Mouse (Mus musculus): ENCODE data around the gene Gucy2e. TPM values are rescaled to one million over a fixed set of nuclear protein-coding genes. Genes with fewer than 3 reads are reported as not detected.

The Gucy2e gene
- polyA plus RNA-seq, 1 experiment, result not detected

- Histone ChIP-seq H3K9ac (ENCODE audit: low read depth, poor library complexity, severe bottlenecking) (no peak overlapping the region), H3K4me1 (ENCODE audit: control insufficient read depth, insufficient read depth, low read length) (no peaks in the 10 kb centered on the region), H3K36me3 (ENCODE audit: control insufficient read depth, insufficient read depth, low read length, poor library complexity, severe bottlenecking) (no peaks in the 10 kb centered on the region), H3K27me3 (ENCODE audit: control insufficient read depth, insufficient read depth, low read length, poor library complexity, severe bottlenecking) (no peaks in the 10 kb centered on the region), H3K4me3 (ENCODE audit: low read depth, low read length) (no peak overlapping the region), H3K9me3 (replicated peaks; ENCODE audit: control insufficient read depth, insufficient read depth, low read length, poor library complexity, severe bottlenecking) (no peaks in the 10 kb centered on the region), H3K27ac (ENCODE audit: insufficient read depth, low read length) (no peak overlapping the region)
- no peak for TF ChIP-seq EP300 (IDR thresholded peaks at IDR 0.05; ENCODE audit: insufficient read depth, low read depth, low read length)
- peak; percentile 35 for TF ChIP-seq CTCF (IDR thresholded peaks at IDR 0.05; ENCODE audit: low read depth, low read length)
Observed at GRCm38 (mm10) chr11:69180120-69180519, 56.7 kb downstream of the Gucy2e start.

DNA sequence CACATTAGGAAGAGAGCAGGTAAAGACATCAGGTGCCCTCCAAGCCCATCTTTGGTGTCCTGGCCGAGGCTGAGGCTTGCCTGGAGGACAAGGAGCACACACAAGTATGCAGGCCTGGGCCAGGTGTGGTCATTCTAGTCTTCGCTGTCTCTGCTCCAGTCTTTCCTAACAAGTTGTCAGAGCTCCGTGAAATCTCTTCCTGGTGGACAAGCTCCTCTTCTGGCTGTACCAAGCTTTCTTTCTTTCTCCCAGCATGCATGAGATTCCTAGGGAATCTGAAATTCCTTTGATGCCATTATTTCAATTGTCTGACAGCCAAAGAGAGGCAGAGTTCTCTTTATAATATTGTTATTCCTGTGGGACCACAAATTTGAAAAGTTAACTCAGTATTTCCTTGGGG lies 57.3 kb downstream of the Gucy2e start:
- Histone ChIP-seq H3K27me3 (ENCODE audit: control insufficient read depth, insufficient read depth, low read length, poor library complexity, severe bottlenecking) (no peaks in the 10 kb centered on the region), H3K36me3 (ENCODE audit: control insufficient read depth, insufficient read depth, low read length, poor library complexity, severe bottlenecking) (no peaks in the 10 kb centered on the region)
- TF ChIP-seq POLR2A (IDR thresholded peaks at IDR 0.05; ENCODE audit: insufficient read depth, low read length), result no peak
- TF ChIP-seq EP300 (IDR thresholded peaks at IDR 0.05; ENCODE audit: insufficient read depth, low read depth, low read length), result no peak
- no peak for TF ChIP-seq CTCF (IDR thresholded peaks at IDR 0.05; ENCODE audit: low read depth, low read length)

DNA sequence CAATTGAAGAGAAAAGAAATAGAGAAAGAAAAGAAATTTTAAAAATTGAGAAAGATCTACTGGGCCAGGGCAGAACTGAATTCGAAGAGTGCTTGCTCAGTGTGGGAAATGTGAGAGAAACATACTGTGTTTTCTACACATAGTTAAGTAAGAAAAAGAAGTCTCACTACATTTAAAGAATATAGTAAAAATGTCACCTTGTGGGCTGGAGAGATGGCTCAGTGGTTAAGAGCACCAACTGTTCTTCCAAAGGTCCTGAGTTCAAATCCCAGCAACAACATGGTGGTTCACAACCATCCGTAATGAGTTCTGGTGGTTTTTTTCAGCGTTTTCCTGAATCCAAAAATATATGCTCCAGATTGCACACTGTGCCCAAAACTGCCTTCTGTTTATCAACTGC lies 58.3 kb downstream of the Gucy2e start:
- Histone ChIP-seq H3K36me3 (ENCODE audit: control insufficient read depth, insufficient read depth, low read length, poor library complexity, severe bottlenecking) (no peaks in the 10 kb centered on the region), H3K4me3 (ENCODE audit: low read depth, low read length) (no peak overlapping the region), H3K9me3 (replicated peaks; ENCODE audit: control insufficient read depth, insufficient read depth, low read length, poor library complexity, severe bottlenecking) (no peaks in the 10 kb centered on the region), H3K9ac (ENCODE audit: low read depth, poor library complexity, severe bottlenecking) (no peak overlapping the region), H3K27ac (ENCODE audit: insufficient read depth, low read length) (no peak overlapping the region), H3K4me1 (ENCODE audit: control insufficient read depth, insufficient read depth, low read length) (no peaks in the 10 kb centered on the region), H3K27me3 (ENCODE audit: control insufficient read depth, insufficient read depth, low read length, poor library complexity, severe bottlenecking) (no peaks in the 10 kb centered on the region)
- TF ChIP-seq EP300 (IDR thresholded peaks at IDR 0.05; ENCODE audit: insufficient read depth, low read depth, low read length) (no peak), CTCF (IDR thresholded peaks at IDR 0.05; ENCODE audit: low read depth, low read length) (no peak), POLR2A (IDR thresholded peaks at IDR 0.05; ENCODE audit: insufficient read depth, low read length) (no peak)

More for the DNA sequence above, 57.3 kb downstream of the Gucy2e start:
- H3K27ac ChIP-seq (ENCODE audit: insufficient read depth, low read length), result no peak overlapping the region
- no peak overlapping the region for H3K9ac ChIP-seq (ENCODE audit: low read depth, poor library complexity, severe bottlenecking)
- H3K4me3 ChIP-seq (ENCODE audit: low read depth, low read length), result no peak overlapping the region
- H3K9me3 ChIP-seq (replicated peaks; ENCODE audit: control insufficient read depth, insufficient read depth, low read length, poor library complexity, severe bottlenecking), result no peaks in the 10 kb centered on the region
- no peaks in the 10 kb centered on the region for H3K4me1 ChIP-seq (ENCODE audit: control insufficient read depth, insufficient read depth, low read length)

DNA sequence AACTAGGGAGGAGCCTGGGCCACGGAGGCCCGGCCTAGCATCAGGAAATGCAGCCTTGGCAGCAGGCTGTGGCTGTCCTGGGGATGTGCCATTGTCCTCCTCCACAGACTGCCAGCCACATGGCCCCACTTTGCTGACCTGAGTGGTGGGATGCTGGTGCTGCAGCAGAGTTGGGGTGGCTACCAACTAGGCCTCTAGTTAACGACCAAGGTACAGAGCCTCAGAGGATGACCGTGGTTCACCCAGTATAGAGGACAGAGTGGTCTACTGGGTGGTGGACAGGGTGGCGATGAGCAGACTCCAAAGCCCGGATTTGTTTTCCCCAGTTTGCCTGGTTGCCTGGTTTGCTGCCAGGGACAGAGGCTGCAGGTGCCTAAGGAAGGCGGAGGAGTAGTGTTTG lies 62.1 kb downstream of the Gucy2e start:
- no peak overlapping the region for H3K27ac ChIP-seq (ENCODE audit: insufficient read depth, low read length)
- H3K27me3 ChIP-seq (ENCODE audit: control insufficient read depth, insufficient read depth, low read length, poor library complexity, severe bottlenecking), result no peaks in the 10 kb centered on the region
- no peak overlapping the region for H3K9ac ChIP-seq (ENCODE audit: low read depth, poor library complexity, severe bottlenecking)
- H3K9me3 ChIP-seq (replicated peaks; ENCODE audit: control insufficient read depth, insufficient read depth, low read length, poor library complexity, severe bottlenecking), result no peaks in the 10 kb centered on the region
- no peaks in the 10 kb centered on the region for H3K4me1 ChIP-seq (ENCODE audit: control insufficient read depth, insufficient read depth, low read length)
- TF ChIP-seq CTCF (IDR thresholded peaks at IDR 0.05; ENCODE audit: low read depth, low read length) (no peak), POLR2A (IDR thresholded peaks at IDR 0.05; ENCODE audit: insufficient read depth, low read length) (no peak), EP300 (IDR thresholded peaks at IDR 0.05; ENCODE audit: insufficient read depth, low read depth, low read length) (no peak)
- H3K4me3 ChIP-seq (ENCODE audit: low read depth, low read length), result no peak overlapping the region
- H3K36me3 ChIP-seq (ENCODE audit: control insufficient read depth, insufficient read depth, low read length, poor library complexity, severe bottlenecking), result no peaks in the 10 kb centered on the region

DNA sequence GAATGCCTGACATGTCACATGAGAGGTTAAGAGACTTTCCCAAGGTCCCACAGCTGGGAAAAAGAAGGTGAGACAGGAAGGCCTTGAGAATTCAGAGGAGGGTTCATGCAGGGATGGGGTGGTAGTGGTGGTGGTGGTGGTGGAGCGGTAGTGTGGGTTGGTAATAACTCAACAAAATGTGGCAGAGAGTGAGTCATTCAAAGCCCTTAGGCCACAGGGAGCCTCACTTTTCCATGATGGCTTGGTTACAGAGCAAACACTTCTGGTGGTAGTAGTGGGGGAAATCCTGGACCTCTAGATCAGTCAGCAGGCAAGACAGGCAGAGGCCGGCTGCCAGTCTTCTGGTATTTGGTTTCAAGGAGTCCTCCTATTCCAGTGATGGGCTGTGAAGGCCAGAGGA lies 64.2 kb downstream of the Gucy2e start:
- H3K36me3 ChIP-seq (ENCODE audit: control insufficient read depth, insufficient read depth, low read length, poor library complexity, severe bottlenecking), result no peaks in the 10 kb centered on the region
- no peak overlapping the region for H3K4me3 ChIP-seq (ENCODE audit: low read depth, low read length)
- no peaks in the 10 kb centered on the region for H3K9me3 ChIP-seq (replicated peaks; ENCODE audit: control insufficient read depth, insufficient read depth, low read length, poor library complexity, severe bottlenecking)
- no peak overlapping the region for H3K9ac ChIP-seq (ENCODE audit: low read depth, poor library complexity, severe bottlenecking)
- H3K27me3 ChIP-seq (ENCODE audit: control insufficient read depth, insufficient read depth, low read length, poor library complexity, severe bottlenecking), result no peaks in the 10 kb centered on the region
- no peaks in the 10 kb centered on the region for H3K4me1 ChIP-seq (ENCODE audit: control insufficient read depth, insufficient read depth, low read length)
- no peak for TF ChIP-seq POLR2A (IDR thresholded peaks at IDR 0.05; ENCODE audit: insufficient read depth, low read length)
- no peak for TF ChIP-seq CTCF (IDR thresholded peaks at IDR 0.05; ENCODE audit: low read depth, low read length)
- TF ChIP-seq EP300 (IDR thresholded peaks at IDR 0.05; ENCODE audit: insufficient read depth, low read depth, low read length), result no peak
- H3K27ac ChIP-seq (ENCODE audit: insufficient read depth, low read length), result no peak overlapping the region

GRCm38 (mm10) chr11:69171626-69172025 lies 65.2 kb downstream of the Gucy2e start:
- no peaks in the 10 kb centered on the region for H3K36me3 ChIP-seq (ENCODE audit: control insufficient read depth, insufficient read depth, low read length, poor library complexity, severe bottlenecking)
- no peak overlapping the region for H3K27ac ChIP-seq (ENCODE audit: insufficient read depth, low read length)
- H3K27me3 ChIP-seq (ENCODE audit: control insufficient read depth, insufficient read depth, low read length, poor library complexity, severe bottlenecking), result no peaks in the 10 kb centered on the region
- H3K4me3 ChIP-seq (ENCODE audit: low read depth, low read length), result no peak overlapping the region
- TF ChIP-seq POLR2A (IDR thresholded peaks at IDR 0.05; ENCODE audit: insufficient read depth, low read length) (no peak), CTCF (IDR thresholded peaks at IDR 0.05; ENCODE audit: low read depth, low read length) (peak; percentile 89), EP300 (IDR thresholded peaks at IDR 0.05; ENCODE audit: insufficient read depth, low read depth, low read length) (no peak)
- no peaks in the 10 kb centered on the region for H3K9me3 ChIP-seq (replicated peaks; ENCODE audit: control insufficient read depth, insufficient read depth, low read length, poor library complexity, severe bottlenecking)
- no peak overlapping the region for H3K9ac ChIP-seq (ENCODE audit: low read depth, poor library complexity, severe bottlenecking)
- no peaks in the 10 kb centered on the region for H3K4me1 ChIP-seq (ENCODE audit: control insufficient read depth, insufficient read depth, low read length)

Data from ES-Bruce4 (cell line).